Mouse (Mus musculus) gastrocnemius, postnatal 4 days (tissue): Measurements from ENCODE around the gene Cdc42se2. TPM values are rescaled to one million over a fixed set of nuclear protein-coding genes. Genes with fewer than 3 reads are reported as not detected.
A peak's percentile ranks its signal among the peaks of the same experiment; 100 is the strongest.

Experiments used
- DNase-seq, 2 experiments: peaks; one replicate each; pipeline ENCODE4 v3.0.0; 2021 to 2022; ENCODE audit warnings: low spot score in 2 of 2, mixed read lengths in 2 of 2
- total RNA-seq, 2 experiments: library from RNA; stranded (reverse); gene quantifications; 2 replicates each; pipeline ENCODE4 v1.2.3; 2021

Cdc42se2 gene
- total RNA-seq, 2 experiments from 2014 or later = 30.9 to 36.3 TPM

DNA sequence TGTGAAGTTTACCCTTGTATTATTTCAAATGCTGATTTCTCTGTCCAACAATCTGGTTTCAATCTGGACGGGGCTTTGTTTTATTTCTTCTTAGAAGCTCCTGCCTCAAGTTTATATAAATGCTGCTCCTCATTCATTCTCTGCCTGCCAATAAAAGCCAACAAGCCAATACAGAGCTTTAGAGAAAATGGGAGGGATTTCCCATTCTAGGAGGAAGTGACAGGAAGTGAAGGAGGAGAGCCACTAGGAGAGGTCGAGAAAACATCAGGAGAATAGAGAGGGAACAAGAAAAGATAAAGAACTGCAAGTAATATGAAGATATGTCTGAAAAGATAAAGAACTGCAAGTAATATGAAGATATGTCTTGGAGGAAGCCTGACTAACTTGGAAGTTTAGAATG lies 74.6 kb downstream of the Cdc42se2 start:
- DNase-seq = no peak

GRCm38 (mm10) chr11:54710512-54711293 lies 76.8 kb downstream of the Cdc42se2 start:
- DNase-seq = no peak

DNA sequence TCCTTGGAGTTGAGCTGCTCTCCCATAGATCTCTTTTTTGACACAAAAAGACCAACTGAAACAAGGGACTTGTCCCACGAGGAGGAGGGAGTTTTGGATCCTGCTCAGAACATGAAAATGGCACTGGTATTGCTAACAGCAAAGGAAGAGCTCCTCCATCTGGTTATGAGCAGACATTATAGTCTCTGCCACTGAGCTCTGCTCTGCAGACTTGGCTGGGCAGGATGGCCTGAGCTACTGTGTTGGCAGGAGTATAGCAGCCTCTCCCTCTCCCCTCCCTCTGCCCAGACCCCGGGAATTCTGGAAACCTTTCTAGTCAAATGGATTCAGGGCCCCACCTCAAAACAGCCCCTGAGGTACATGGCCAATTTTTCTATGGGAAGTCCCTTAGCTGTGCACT lies 77.8 kb downstream of the Cdc42se2 start:
- no peak for DNase-seq

DNA sequence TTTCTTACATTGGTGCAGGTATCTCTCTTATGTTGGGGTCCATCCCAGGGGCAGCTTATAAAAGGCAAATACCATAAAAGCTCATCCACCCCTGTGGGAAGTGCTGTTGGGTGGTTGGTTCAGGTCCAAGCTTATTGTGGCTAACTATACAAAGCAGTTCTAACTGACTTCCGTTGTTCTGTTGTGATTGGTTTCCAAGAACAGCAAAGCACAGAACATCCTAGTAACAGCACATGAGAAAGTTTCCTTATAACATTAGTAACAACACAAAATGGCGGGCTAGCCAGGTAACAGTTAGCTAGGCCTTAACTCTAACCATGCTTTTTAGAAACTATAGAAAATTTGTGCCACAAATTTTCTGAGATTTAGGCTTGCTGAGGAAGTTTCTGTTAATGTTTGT lies 79.3 kb downstream of the Cdc42se2 start:
- DNase-seq = no peak

DNA sequence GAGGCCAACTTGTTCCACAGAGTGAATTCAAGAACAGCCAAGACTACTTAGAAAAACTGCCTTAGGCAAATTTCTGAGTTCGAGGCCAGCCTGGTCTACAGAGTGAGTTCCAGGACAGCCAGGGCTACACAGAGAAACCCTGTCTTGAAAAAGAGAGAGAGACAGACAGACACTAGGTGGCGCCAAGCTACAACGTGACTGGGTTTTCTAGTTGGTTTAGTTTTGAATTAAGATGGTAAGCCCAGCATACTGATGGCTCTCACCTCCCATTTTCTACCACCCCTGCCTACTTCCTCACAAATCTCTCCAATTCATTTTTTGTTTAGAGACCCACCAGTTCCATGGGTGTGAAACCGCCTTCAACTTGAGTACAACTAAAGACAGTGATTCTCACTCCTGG lies 84.2 kb downstream of the Cdc42se2 start:
- DNase-seq = peak; percentile 28 to 71

DNA sequence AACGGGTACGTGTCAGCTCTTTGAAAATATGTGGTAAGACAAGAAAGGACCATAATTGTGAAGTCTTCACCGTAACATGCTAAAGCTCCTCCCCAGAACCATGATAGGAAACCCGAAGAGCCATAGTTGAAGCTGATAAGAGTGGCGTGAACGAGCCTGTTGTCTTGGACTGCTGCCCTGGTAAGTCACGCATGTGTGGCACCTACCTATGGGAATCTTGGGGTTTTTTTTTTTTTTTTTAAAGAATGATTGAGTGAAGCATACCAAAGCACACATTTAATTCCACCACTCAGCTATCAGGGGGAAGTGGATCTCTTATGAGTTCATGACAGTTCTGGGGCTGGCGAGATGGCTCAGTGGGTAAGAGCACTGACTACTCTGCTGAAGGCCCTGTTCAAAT lies 85.6 kb downstream of the Cdc42se2 start:
- DNase-seq = no peak

GRCm38 (mm10) chr11:54699972-54700371 lies 87.5 kb downstream of the Cdc42se2 start:
- no peak for DNase-seq

DNA sequence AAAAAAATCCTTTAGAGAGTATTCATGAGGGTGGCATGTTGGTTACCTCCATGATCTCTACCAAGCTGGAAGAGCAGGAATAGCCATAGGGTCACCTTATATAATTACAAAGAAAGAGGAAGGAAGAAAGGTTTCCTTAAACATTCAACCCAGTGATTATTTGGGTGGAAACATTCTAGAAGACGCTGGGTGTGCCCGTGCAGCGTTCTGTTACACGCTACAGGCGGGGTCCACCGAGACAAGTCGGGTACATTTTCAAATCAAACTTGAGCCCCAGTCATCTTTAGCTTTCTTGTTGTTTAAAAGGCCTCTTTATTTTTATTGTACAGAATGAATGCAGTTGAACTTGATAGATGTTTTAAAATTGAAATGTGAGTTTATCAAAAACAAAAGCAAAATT lies 88.8 kb downstream of the Cdc42se2 start:
- no peak for DNase-seq

DNA sequence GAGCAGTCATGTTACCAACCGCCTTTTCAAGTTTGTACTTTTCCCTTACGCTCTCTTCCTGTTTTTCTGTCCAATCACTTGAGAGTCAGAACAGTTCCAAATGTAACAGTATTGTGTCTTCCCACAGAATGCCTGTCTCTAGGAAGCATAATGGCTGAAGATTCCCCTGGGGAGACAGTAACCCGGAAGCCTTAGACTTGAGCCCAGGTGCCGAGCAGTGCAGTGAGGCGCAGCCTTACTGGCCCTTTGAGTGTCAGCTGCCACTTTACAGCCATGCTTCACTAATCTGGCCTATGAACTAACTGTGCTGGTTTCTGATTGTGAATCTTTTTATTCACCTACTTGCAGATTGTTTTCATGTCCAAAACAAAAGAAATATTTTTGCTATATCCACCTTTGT lies 89.9 kb downstream of the Cdc42se2 start:
- no peak for DNase-seq

GRCm38 (mm10) chr11:54695951-54696350 lies 91.5 kb downstream of the Cdc42se2 start:
- DNase-seq = no peak

- no peak for DNase-seq
Observed at GRCm38 (mm10) chr11:54694291-54694690, 93.2 kb downstream of the Cdc42se2 start.

GRCm38 (mm10) chr11:54693696-54694095 lies 93.8 kb downstream of the Cdc42se2 start:
- no peak for DNase-seq

DNA sequence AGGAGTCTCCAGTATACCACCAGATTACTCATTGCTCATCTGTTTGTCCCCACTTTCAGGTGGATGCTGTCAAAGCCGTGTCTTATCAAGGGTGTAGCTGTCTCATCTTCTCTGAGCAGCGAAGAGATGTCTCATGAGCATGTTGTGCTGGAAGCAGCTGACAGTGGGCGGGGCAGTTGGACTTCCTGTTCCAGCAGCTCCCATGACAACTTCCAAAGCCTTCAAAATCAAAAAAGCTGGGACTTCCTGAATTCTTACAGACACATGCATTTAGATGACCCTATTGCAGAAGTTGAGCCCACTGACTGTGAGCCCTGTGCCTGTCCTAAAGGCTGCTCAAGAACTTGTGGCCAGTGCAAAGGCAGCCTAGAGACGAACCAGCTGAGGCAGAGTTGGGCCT lies 96.3 kb downstream of the Cdc42se2 start:
- peak in 1 of 2 experiments; percentile 32 for DNase-seq

- DNase-seq = no peak
Observed at GRCm38 (mm10) chr11:54690171-54690570, 97.3 kb downstream of the Cdc42se2 start.

- DNase-seq = no peak
Observed at GRCm38 (mm10) chr11:54684831-54685230, 102.6 kb downstream of the Cdc42se2 start.

GRCm38 (mm10) chr11:54679141-54679540 lies 108.3 kb downstream of the Cdc42se2 start:
- no peak for DNase-seq

DNA sequence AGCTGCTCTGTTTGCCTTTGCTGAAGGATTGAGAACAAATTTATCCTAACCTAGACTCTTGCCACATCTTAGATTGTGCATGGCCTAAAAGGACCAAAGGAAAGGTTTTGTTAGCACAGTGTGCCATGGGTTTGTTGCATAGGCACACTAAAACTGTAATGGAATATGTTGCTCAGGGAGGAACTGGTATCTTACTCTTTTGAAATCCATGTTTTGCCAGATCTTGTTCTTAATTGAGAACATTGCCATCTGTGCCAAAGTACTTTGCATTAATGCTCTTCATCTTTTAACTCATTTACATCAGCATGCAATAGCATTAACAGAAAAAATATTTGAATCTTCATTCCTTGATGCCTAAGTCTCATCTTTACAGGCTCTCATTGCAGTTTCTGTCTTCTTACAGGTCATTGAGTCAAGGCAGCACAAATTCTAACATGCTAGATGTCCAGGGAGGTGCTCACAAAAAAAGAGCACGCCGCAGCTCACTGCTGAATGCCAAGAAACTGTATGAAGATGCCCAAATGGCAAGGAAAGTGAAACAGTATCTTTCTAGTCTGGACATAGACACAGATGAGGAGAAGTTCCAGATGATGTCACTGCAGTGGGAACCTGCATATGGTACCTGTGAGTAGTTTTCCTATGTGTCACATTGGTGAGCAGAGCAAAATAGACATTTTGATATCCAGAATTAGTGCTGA lies 111.5 kb downstream of the Cdc42se2 start:
- DNase-seq = no peak

- no peak for DNase-seq
Observed at GRCm38 (mm10) chr11:54673575-54674298, 113.7 kb downstream of the Cdc42se2 start.
